Mouse (Mus musculus) right cerebral cortex, postnatal 4 days (tissue): ENCODE measurements at regions not wholly inside any gene's neighbourhood (a gene's known extent, or its start where the extent isn't known, plus 50 kb on each side); places are given as distances from the start of the nearest gene placed in this dataset.

Experiments used
- DNase-seq: peaks from one replicate; pipeline ENCODE4 v3.0.0-alpha.2; 2022

DNA sequence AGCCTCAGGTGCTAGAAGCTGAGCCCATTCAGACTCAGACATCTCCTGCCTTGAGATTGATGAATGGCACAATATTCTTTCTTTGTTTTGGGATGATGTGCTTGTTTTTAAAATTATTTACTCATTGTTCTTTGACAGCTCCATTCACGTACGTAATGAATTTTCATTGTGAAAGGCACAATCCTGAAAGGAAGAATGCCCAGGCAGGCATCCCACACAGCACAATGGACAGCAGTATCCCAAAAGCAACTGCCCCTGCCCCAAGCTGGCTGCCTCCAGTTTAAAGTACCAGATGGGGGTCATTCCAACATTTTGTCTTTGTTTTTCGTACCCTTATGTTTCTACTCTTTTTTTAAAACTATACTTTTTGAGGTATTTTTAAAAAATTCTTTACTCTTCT is 210.9 kb upstream of the St8sia2 start:
- no peak for DNase-seq

DNA sequence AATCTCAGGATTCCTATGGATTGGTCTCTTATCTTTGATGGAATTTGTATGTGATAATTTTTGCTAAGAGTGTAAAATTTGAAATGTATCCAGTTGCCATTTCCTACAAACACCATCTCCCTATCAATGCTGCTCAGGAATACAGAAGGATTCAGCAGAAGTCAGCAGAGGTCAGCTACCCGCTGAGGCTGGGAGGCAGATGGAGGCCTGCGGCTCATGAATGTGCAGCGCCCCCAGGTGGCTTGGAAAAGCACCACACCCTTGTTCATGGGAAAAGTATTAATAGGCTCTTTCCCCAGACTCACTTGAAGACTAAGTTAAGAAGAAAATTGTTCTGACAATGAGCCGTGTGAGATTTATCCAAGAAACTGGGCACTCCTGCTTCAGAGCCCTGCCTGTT is 187.2 kb upstream of the St8sia2 start:
- DNase-seq, result peak; percentile 20

DNA sequence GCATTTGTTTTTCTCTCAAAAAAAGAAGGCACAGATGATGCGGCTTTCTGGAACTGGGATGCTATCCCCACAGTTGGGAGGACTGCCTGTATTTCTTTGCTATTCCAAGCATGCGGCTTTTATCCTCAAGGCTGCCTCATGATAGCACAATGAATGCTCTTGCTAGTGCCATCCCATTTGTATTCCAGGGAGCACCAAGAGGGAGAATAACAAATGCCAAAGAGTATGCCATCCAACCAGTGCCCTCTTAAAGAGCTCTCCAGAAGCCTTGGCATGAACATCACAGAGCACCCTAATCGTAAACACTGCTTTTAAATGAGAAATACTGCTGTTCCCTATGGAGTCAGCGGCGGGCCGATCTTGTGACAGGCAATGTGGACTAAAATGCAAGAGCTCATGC is 185.3 kb upstream of the St8sia2 start:
- DNase-seq, result no peak

DNA sequence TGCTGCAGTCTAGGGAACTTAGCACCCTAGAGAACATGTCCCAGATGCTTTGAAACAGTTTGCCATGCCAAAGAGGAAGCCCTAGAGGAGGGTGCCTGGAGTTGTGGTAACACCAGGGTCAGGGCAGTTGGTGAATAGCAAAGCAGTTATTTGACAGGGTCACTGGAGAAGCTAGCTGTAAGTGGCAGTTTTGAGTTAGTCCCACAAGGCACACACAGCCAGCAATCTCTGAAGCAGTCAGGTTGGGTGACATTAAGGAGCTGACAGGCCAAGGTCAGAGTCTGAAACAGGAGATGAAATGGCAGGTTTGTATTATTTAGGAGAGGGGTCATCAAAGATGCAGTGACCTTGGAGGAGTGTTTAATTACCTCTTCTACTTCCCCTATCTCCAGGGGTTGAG is 171.2 kb upstream of the St8sia2 start:
- DNase-seq, result no peak

DNA sequence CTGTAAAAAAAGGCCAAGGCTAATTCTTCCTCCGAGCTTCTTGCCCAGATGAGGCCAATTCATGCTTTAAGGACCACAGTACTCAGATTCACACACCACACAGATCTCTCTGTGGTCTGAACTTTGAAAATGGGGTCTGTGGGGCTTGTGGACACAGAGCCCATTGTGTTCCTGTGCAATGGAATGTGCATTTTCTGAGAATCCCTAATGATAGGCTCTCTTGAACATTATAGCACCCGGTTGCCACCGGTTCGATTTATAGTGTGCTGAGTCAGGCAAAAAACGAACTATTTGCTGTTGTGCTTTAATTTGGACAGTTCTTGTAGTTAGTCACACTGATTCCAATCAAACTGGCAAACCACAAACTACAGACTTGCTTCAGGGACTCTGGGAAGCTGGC is 160.7 kb upstream of the St8sia2 start:
- DNase-seq, result no peak

DNA sequence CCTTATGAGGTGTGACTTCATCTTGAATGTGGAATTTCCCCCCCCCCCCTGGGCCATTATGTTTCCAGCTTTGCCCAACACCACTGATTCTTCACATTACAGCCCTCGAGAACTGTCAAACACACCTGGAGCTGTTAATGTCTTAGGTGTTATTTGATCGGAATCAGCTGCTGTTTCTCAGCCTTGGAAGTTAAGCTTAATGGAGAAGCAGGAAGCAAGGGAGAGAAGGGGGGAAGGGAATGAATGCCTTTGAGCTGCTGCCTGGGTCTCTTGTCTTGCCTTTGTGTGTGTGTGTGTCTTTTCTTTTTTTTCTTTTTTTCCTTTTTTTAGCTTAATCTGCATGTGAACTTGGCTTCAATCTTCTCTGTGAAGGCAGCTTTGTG is 159.7 kb upstream of the St8sia2 start:
- no peak for DNase-seq

GRCm38 (mm10) chr7:74172504-74173229 is 159.2 kb upstream of the St8sia2 start:
- no peak for DNase-seq

DNA sequence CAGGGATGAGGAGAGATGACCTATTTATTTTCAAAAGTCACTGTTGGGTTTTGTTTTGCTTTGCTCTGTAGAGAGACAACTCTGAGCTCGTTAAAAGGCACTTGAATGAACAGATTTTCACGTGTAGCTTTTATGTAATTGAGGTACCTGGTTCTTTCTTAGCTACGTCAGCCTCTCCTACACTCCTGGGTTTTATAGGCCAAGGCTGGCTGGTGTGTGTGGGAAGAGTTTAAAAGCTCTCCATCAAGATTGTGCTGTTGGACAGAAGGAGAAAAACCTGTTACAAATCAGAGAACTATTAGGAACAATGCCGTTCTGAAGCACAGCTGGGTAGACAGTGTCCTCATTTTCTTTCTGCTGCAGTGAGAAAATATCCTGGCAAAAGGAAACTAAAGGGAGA is 138.1 kb upstream of the St8sia2 start:
- DNase-seq, result no peak

DNA sequence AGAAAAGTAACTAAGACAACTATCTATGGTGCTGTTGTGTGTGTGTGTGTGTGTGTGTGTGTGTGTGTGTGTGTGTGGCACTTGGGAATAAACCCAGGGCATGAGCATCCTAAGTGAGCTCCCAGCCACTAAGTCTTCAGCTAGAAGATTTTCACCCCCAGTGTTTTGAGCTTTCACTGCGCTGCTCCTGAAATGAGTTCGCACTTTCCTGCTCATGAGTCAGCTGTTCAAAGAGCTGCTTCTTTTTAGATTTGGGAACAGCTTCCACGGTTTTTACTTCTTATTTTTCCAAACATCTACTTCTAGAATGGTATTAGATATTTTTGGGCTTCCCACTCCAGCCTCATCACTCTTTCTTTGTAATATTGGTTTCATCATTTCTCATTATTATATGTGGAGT is 129.7 kb upstream of the St8sia2 start:
- no peak for DNase-seq

- no peak for DNase-seq
Observed at GRCm38 (mm10) chr7:74138169-74138568, 124.7 kb upstream of the St8sia2 start.

DNA sequence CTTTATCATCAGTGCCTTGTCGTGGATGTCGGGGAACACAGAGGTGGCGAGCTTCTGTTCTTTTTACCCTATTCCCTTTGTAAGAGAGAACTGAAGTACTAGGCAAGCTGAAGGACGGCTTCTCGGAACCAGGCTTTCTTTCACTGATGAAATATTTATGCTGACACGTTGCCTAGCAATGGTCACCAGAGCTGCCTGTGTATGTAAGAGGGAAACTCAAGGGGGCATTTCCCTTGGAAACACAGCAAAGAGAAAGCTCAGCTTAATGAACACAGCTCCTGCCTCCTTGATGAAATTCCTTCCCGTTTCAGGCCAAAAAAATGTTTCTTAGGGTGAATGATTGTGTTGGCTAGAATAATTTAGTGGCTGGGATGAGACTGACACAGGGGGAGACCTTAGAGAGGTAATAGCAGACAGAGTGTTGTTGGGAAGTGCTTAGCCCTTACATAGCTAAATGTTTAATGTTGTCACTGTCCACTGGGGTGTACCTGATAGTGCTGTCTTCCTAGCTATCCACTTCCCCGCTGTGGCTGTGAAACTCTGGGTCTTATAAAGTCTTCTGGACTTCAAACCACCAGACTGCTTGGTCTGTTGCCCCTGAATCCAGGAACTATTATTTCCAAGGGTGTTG is 116.8 kb upstream of the St8sia2 start:
- no peak for DNase-seq

GRCm38 (mm10) chr7:74112071-74112470 is 98.6 kb upstream of the St8sia2 start:
- no peak for DNase-seq

GRCm38 (mm10) chr7:74108347-74108746 is 94.9 kb upstream of the St8sia2 start:
- no peak for DNase-seq

DNA sequence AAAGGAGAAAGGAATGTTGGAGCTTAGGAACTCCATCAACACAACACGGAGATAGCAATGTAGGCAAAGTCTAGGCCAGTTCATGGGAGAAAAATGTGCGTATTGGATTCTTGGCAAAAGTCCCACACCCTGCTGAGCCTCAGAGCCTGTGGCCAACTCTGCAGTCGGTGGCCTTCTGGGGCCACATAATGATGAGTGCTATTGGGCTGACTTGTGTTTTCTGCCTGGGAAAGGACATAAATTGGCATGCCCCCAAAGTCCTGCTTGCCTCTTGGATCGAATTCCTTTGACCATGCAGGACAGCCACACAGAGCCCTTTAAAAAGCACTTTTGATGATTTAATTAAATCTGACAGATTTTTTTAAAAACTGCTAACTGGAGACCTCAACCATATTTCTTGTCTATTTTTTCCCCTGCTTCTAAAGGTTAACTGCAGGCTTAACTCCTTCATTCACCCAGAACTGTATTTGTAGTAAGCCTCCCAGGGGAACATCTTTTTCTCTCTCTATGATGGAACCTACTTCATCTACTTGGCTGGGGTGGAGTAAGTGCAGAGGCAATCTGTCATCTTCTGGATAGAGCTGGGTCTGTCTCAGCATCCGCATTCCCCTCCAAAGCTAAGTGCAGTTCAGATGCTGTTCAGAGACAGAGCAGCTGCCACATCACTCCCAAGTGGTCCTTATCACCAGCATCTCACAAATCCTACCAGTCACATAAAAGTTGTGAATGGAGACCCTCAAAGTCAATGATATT is 93.9 kb upstream of the St8sia2 start:
- no peak for DNase-seq

- DNase-seq, result no peak
Observed at GRCm38 (mm10) chr7:74091402-74092025, 78.0 kb upstream of the St8sia2 start.

DNA sequence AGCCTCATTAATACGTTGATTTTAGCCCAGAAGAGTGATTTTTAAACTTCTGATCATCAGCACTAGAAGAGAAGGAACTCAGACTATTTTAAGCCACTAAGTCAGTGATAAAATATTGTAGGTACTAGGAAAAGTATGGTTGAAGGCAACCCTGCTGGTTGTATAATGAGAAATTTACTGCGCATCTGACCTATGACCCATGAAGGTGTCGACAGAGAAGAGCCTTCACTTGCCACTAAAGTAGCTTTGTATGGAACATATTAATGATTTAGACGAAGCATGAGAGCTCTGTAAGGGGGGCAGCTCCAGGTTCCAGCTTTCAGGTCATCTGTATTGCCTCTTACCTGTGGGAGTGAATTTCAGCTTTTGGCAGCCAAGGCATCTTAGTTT is 67.4 kb upstream of the St8sia2 start:
- DNase-seq, result no peak

DNA sequence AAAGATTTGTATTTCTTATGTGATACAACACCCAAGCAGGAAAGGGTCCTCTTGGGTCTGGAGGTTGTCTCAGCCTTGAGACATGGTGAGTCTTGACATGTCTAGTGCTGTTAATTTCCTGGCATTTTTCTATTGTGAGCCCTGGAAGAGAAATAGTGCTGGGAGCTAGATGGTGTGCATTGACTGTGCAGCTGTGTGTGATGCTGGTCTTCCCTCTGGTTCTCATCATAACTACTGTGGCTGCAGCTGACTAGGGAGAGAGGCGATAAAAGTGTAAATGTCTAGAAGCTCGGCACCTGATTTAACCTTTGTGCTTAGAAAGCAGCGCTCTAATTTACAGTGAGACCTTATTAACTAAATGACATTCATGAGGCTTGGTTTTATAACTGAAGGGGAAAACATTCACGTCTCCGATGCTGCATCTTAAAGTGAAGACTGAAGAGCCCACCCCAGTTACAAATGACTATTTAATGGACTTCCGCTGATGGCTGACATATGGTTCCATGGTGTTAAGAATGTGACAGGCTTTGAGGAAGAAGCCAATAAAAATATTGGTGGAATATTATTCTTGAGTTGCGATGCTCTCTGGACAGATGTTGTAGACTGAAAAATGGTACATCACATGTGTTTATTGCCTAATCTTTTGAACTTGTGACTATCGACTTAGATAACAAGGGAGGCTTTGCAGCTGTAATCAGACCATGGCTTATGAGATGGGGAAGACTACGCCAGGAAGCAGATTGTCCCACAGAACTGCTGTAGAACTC is 66.8 kb upstream of the St8sia2 start:
- no peak for DNase-seq

DNA sequence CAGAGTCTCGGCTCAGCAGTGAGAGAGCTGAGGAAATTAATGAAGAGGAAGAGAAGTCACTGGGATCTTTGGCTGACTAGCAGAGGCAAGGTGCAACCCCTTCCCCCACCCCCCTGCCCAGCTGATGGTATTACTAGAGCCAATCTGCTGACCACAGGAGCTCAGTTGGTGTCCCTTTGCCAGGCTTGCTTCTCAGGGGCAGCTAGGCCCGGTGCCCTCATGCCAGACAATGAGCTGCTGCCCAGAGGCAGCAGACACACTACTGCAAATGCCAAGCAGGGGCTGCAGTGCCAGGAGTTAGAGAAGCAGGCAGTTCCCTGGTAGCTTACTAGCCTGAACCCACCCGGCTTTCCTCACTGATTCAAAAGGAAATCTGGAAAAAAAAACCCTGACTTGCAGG is 59.1 kb upstream of the St8sia2 start:
- DNase-seq, result peak; percentile 6

DNA sequence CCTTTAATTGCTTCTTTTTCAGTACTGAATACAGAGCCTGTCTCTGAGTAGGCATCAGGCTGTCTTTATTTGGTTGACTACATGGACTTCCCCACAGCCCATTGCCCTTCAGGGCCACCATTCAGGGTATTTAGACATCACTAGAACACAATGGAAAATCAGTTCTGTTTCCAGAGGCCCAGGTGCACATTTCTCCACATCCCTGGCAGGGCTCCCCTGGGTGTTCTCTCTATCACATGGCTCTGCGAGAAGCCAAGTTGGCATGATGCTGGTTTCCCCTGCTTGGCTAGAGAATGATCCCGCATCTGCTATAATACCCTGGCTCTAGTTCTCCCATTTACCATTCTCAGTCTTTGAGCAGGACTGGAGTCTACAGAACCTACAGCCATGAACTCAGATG is 57.3 kb upstream of the St8sia2 start:
- DNase-seq, result no peak

DNA sequence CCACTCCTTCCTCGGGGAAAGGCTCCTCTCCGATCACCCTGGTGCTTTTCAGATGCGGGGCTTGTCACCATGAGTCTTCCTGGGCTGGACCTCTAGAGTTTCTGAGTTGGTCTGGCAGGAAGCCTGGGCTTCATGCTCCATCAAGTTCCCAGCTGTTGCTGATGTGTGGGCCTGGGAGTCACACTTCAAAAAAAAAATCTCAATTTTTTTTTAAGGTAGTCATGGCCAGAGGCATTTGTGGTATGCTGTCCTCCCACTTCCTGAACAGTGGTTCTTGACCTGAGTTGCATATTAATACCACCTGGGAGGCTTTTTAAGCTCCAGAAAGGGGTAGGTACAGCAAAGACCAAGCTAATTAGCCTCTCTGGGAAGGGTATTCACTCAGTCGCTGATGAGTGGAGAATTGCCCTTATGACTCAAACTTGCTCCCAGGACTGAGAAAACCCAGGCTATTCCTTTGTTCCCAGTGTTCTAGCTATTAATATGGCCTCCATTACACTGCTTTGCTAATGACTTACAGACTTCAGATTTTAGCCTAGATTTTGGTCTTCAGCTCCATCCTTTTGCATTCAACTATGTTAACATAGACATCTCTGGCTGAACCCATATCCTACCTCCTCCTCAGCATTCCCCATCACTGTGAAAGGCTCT is 52.1 kb upstream of the St8sia2 start:
- no peak for DNase-seq
